Mouse (Mus musculus): ENCODE measurements at regions not wholly inside any gene's neighbourhood (a gene's known extent, or its start where the extent isn't known, plus 50 kb on each side); places are given as distances from the start of the nearest gene placed in this dataset.
"Not testable (repeated sequence)": the region's sequence is repeated elsewhere in the genome, so short reads cannot be mapped to it uniquely, and the experiment has no call there.

DNA sequence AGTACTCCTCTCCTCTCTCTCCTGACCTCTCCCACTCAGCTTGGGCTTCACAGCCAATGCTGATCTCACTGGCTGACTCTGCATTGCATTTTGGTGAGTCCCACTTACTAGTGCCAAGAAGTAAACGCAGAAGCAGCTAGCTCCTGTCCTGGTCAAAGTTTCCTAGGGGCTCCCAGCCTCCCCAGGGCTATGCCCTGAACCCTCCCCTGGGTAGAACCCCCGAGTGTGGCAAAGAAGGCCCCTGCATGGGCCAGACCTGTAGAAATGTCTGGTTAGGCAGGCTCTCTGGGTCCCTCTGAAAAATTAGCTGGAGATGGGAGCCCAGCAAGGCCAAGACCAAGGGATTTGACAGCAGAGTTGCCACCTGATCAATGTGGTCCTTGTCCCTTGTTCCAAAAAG lies 454.3 kb downstream of the Gm10330 start:
- not testable (repeated sequence) for H3K36me3 ChIP-seq (ENCODE audit: poor library complexity, severe bottlenecking); H3K4me2 ChIP-seq; ATAC-seq; H3K4me1 ChIP-seq; H3K27me3 ChIP-seq; H3K4me3 ChIP-seq; H3K9ac ChIP-seq; H3K27ac ChIP-seq; H3K9me3 ChIP-seq (replicated peaks)
- 31% methylated on average over 2 of the region's 2 CpGs for WGBS

DNA sequence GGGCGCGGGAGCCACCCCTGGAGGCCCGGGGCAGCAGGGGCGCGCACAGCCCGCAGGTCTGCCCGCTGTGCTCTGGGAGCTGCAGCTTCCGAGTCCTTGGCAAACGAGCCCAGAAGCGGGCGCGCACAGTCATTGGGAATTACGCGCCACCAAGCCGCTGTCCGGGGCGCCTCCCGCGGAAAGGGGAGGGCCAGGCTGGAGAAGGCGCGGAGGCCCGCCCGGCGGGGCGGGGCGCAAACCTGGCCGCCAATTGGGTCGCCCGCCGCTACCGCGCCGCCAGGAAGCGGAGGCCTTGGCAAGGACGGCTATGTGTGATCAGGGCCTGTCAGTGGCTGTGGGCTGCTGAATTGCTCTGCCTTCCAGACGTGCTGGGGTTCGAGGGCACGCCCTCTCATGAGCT lies 464.9 kb downstream of the Gm10330 start:
- H3K27me3 ChIP-seq; H3K9ac ChIP-seq; H3K9me3 ChIP-seq (replicated peaks); H3K27ac ChIP-seq; H3K36me3 ChIP-seq (ENCODE audit: poor library complexity, severe bottlenecking); ATAC-seq; H3K4me1 ChIP-seq: not testable (repeated sequence)
- H3K4me3 ChIP-seq = peak overlapping the region; percentile 33
- WGBS = under 1% methylated on average over 15 of the region's 38 CpGs
- H3K4me2 ChIP-seq = peak overlapping the region; percentile 40
